Mouse (Mus musculus) neural tube, embryonic 14.5 days (tissue): Measurements from ENCODE around the gene Armc6. TPM values are rescaled to one million over a fixed set of nuclear protein-coding genes. Genes with fewer than 3 reads are reported as not detected.

Experiments used
- ATAC-seq: fragments of 200-750 bp; cut with Nextera tagmentation; 2 replicates; pipeline ENCODE4 v1.8.0; 2017; ENCODE audit warnings: low read depth, mild to moderate bottlenecking, moderate TSS enrichment, moderate library complexity
- H3K27ac ChIP-seq: fragments of 300-500 bp; sonication (generic); 2 replicates; pipeline ENCODE4 v1.5.1; 2014; ENCODE audit warnings: low read depth, mild to moderate bottlenecking, control low read depth, low read length, moderate library complexity, mixed read lengths
- H3K27me3 ChIP-seq: fragments of 300-500 bp; sonication (generic); 2 replicates; pipeline ENCODE4 v1.6.1; 2014; ENCODE audit warnings: low read length; ENCODE audit not compliant: control insufficient read depth, insufficient read depth
- H3K36me3 ChIP-seq: fragments of 300-500 bp; sonication (generic); 2 replicates; pipeline ENCODE4 v1.6.1; 2014; ENCODE audit warnings: low read length, mixed read lengths; ENCODE audit not compliant: control insufficient read depth, insufficient read depth
- H3K4me1 ChIP-seq: fragments of 300-500 bp; sonication (generic); 2 replicates; pipeline ENCODE4 v1.6.1; 2014; ENCODE audit warnings: low read length; ENCODE audit not compliant: control insufficient read depth, insufficient read depth
- H3K4me2 ChIP-seq: fragments of 300-500 bp; sonication (generic); 2 replicates; pipeline ENCODE4 v1.6.1; 2014; ENCODE audit warnings: mild to moderate bottlenecking, low read depth, low read length, control low read depth
- H3K4me3 ChIP-seq: fragments of 300-500 bp; sonication (generic); 2 replicates; pipeline ENCODE4 v1.5.1; 2014; ENCODE audit warnings: low read depth, low read length, control low read depth, mixed read lengths
- H3K9ac ChIP-seq: fragments of 300-500 bp; sonication (generic); replicated peaks from 2 replicates; pipeline ENCODE4 v1.6.1; 2014; ENCODE audit warnings: low read depth, mild to moderate bottlenecking, control low read depth, low read length, mixed read lengths
- H3K9me3 ChIP-seq: fragments of 300-500 bp; sonication (generic); 2 replicates; pipeline ENCODE4 v1.6.1; 2016; ENCODE audit warnings: low read length; ENCODE audit not compliant: control insufficient read depth
- WGBS: fragments of 180-500 bp; shearing (Covaris S2); extraction: QIAGEN DNeasy Blood & Tissue Kit; methylation state at CpG from one replicate; pipeline ENCODE4 v1.1.7; 2014; 5-methylcytosine and 5-hydroxymethylcytosine counted together
- polyA plus RNA-seq: library from polyadenylated mRNA; unstranded; fragments of >200 nt; fragmentation: Nextera tagmentation; extraction: Ambion mirVana; gene quantifications from 2 replicates; pipeline ENCODE4 v1.2.1, GENCODE M21; 2014

The Armc6 gene
- polyA plus RNA-seq, 1 experiment from 2014 or later, result 95.5 TPM

GRCm38 (mm10) chr8:70211275-70211674 lies 23.0 kb downstream of the Armc6 start:
- WGBS, result 68% methylated on average over 1 of the region's 1 CpGs
- ATAC-seq, result no peak
- H3K27me3 ChIP-seq, result no peaks in the 10 kb centered on the region
- peak overlapping the region; percentile 63 for H3K9ac ChIP-seq
- no peaks in the 10 kb centered on the region for H3K36me3 ChIP-seq
- H3K9me3 ChIP-seq, result no peaks in the 10 kb centered on the region
- H3K4me2 ChIP-seq, result peak overlapping the region; percentile 92
- H3K4me1 ChIP-seq, result peaks cover 4% of the 10 kb centered on the region; the same call in 1 of the 2 replicates
- no peak overlapping the region for H3K27ac ChIP-seq
- H3K4me3 ChIP-seq, result peak overlapping the region; percentile 64

GRCm38 (mm10) chr8:70210538-70210937 lies 23.7 kb downstream of the Armc6 start:
- H3K27me3 ChIP-seq, result no peaks in the 10 kb centered on the region
- H3K4me2 ChIP-seq, result no peak overlapping the region
- H3K4me1 ChIP-seq, result peaks cover 4% of the 10 kb centered on the region; the same call in 1 of the 2 replicates
- no peak overlapping the region for H3K9ac ChIP-seq
- no peak overlapping the region; the same call in 1 of the 2 replicates for H3K4me3 ChIP-seq
- 41% methylated on average over 8 of the region's 8 CpGs for WGBS
- no peak overlapping the region for H3K27ac ChIP-seq
- no peaks in the 10 kb centered on the region for H3K36me3 ChIP-seq
- ATAC-seq, result no peak
- H3K9me3 ChIP-seq, result no peaks in the 10 kb centered on the region

- H3K27me3 ChIP-seq, result no peaks in the 10 kb centered on the region
- H3K36me3 ChIP-seq, result no peaks in the 10 kb centered on the region
- H3K9me3 ChIP-seq, result no peaks in the 10 kb centered on the region
- WGBS, result 58% methylated on average over 1 of the region's 1 CpGs
- no peak overlapping the region for H3K4me3 ChIP-seq
- H3K4me1 ChIP-seq, result peaks cover 4% of the 10 kb centered on the region; the same call in 1 of the 2 replicates
- H3K4me2 ChIP-seq, result no peak overlapping the region
- H3K27ac ChIP-seq, result no peak overlapping the region
- no peak overlapping the region for H3K9ac ChIP-seq
- no peak for ATAC-seq
These were observed 26.1 kb downstream of the Armc6 start for GRCm38 (mm10) chr8:70208130-70208529.

- Histone ChIP-seq H3K36me3 (no peaks in the 10 kb centered on the region), H3K4me2 (no peak overlapping the region), H3K9ac (no peak overlapping the region), H3K4me3 (no peak overlapping the region), H3K27me3 (no peaks in the 10 kb centered on the region), H3K27ac (no peak overlapping the region), H3K9me3 (no peaks in the 10 kb centered on the region), H3K4me1 (no peaks in the 10 kb centered on the region)
- ATAC-seq, result no peak
- 35% methylated on average over 1 of the region's 1 CpGs for WGBS
These were observed 29.5 kb downstream of the Armc6 start for GRCm38 (mm10) chr8:70204757-70205156.

GRCm38 (mm10) chr8:70203072-70203471 lies 31.2 kb downstream of the Armc6 start:
- Histone ChIP-seq H3K36me3 (no peaks in the 10 kb centered on the region), H3K27me3 (no peaks in the 10 kb centered on the region), H3K4me3 (no peak overlapping the region), H3K9ac (no peak overlapping the region), H3K4me1 (no peaks in the 10 kb centered on the region), H3K9me3 (no peaks in the 10 kb centered on the region), H3K27ac (no peak overlapping the region), H3K4me2 (no peak overlapping the region)
- no peak for ATAC-seq
- WGBS, result 56% methylated on average over 4 of the region's 4 CpGs

DNA sequence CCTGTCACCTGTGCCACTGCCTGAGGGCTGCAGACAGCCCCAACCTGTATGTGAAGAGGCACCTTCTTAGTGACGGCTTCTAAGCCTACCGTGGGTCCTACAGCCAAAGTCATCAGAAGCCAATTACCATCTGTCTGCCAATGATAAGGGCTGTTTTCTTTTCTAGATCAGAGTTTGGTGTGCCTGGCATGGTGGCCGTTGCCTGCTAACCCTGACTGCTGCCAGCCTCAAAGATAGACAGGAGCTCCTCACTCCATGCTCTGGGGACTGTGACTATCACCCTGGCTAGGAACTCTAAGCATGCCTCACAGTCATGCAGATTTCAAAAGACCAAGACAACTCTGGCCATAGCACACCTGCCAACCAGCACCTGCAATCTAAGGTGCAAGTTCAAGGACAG lies 32.8 kb downstream of the Armc6 start:
- 85% methylated on average over 3 of the region's 3 CpGs for WGBS

GRCm38 (mm10) chr8:70200098-70200681 lies 34.1 kb downstream of the Armc6 start:
- Histone ChIP-seq H3K27ac (no peak overlapping the region), H3K9ac (no peak overlapping the region), H3K4me1 (no peaks in the 10 kb centered on the region), H3K4me2 (no peak overlapping the region), H3K27me3 (no peaks in the 10 kb centered on the region), H3K4me3 (no peak overlapping the region), H3K9me3 (no peaks in the 10 kb centered on the region), H3K36me3 (no peaks in the 10 kb centered on the region)
- 0 out of 2 replicates have a peak, but pooled peaks have one; percentile 31 for ATAC-seq
- 63% methylated on average over 5 of the region's 5 CpGs for WGBS

More for the DNA sequence above, 32.8 kb downstream of the Armc6 start:
- no peaks in the 10 kb centered on the region for H3K27me3 ChIP-seq
- no peak for ATAC-seq
- H3K4me2 ChIP-seq, result no peak overlapping the region
- no peaks in the 10 kb centered on the region for H3K9me3 ChIP-seq
- H3K4me3 ChIP-seq, result no peak overlapping the region
- H3K9ac ChIP-seq, result no peak overlapping the region
- no peak overlapping the region for H3K27ac ChIP-seq
- H3K4me1 ChIP-seq, result no peaks in the 10 kb centered on the region
- no peaks in the 10 kb centered on the region for H3K36me3 ChIP-seq

- Histone ChIP-seq H3K36me3 (no peaks in the 10 kb centered on the region), H3K27me3 (no peaks in the 10 kb centered on the region), H3K4me3 (no peak overlapping the region), H3K27ac (no peak overlapping the region), H3K9ac (no peak overlapping the region), H3K4me1 (no peaks in the 10 kb centered on the region), H3K4me2 (no peak overlapping the region), H3K9me3 (no peaks in the 10 kb centered on the region)
- 58% methylated on average over 7 of the region's 7 CpGs for WGBS
- no peak for ATAC-seq
These were observed 36.7 kb downstream of the Armc6 start for GRCm38 (mm10) chr8:70197603-70198002.

DNA sequence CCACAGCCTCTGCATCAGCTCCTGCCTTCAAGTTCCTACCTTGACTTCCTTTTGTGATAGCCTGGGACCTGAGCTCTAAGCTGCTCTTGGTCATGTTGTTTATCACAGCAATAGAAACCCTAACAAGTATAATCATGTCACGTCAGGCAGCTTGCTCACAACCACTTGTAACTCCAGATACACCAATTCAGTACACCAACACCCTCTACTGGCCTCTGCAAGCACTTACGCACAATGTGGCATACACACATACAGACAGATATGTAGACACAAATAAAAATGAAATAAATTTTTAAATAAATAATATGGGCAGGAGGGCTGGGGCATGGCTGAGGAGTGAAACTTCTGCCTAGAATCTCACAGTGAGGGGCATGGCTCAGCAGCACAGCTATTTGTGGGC lies 38.5 kb downstream of the Armc6 start:
- ATAC-seq, result no peak
- no peak overlapping the region for H3K4me2 ChIP-seq
- no peak overlapping the region for H3K4me3 ChIP-seq
- H3K27ac ChIP-seq, result no peak overlapping the region
- H3K36me3 ChIP-seq, result no peaks in the 10 kb centered on the region
- no peaks in the 10 kb centered on the region for H3K4me1 ChIP-seq
- no peak overlapping the region for H3K9ac ChIP-seq
- no peaks in the 10 kb centered on the region for H3K9me3 ChIP-seq
- H3K27me3 ChIP-seq, result no peaks in the 10 kb centered on the region
- 86% methylated on average over 2 of the region's 2 CpGs for WGBS
